Mouse (Mus musculus) embryo, embryonic 10.5 days (tissue): Measurements from ENCODE around the gene Frmd4a.
"Not testable (repeated sequence)": the region's sequence is repeated elsewhere in the genome, so short reads cannot be mapped to it uniquely, and the experiment has no call there.

ENCODE experiments used
- DNase-seq: peaks from one replicate; pipeline ENCODE4 v3.0.0-alpha.2; 2015; ENCODE audit warnings: low spot score

Gene Frmd4a

DNA sequence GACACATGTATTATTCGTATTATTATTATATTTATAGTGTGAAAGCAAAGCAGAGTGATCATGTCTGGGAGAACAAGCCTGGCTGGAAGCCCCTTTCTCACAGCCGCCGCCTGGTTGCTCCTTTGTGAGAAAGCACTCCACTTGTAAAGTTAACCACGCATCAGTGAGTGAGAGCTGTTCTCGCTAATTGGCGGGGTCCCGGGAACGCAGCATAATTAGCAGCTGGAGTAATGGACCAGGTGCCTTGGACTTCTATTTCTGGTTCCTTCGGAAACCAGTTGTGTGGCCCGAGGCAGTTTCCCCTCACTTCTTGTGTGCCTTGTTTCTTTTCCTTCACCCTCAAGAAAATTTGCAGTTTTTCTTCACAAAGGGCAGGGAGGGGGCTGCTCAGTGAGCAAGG lies 538.7 kb downstream of the Frmd4a start:
- DNase-seq, result peak; percentile 52

DNA sequence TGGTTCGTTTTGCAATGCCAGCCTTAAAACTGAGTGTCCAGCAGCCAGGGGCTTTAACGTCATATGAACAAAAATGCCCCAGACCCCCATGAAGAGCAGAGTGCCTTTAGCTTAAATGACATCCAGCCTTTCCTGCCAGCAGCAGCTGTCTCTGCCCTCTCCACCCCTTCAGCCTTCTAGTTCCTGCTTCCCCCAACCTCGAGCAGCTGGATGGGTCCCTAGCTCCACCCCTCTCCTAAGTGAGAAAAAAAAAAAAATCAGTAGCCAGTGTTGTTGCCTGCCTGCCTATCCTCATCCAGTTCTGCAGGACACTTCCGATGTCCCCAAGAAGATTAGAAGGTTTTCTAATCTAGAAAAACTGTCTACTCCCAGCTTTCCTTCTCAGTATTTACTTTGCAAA lies 539.5 kb downstream of the Frmd4a start:
- peak; percentile 47 for DNase-seq

DNA sequence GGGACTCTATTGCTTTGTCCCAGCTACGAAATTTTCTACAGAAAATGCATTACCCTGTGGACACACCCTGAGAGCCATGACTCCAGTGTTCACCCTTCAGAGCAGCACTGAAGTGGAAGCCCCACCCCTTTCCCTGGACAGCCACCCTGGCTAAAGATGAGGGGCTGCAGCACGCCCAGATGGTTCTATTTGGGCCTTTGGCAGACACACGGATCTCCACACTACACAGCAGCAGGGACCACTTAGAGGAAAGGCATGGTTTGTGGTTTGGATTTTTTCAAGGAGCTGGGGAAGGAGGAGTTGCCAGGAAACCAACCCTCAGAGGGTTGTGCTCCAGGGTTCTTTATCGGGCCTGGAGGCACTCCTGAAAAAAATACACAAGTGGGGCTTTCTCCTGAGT lies 539.9 kb downstream of the Frmd4a start:
- no peak for DNase-seq

DNA sequence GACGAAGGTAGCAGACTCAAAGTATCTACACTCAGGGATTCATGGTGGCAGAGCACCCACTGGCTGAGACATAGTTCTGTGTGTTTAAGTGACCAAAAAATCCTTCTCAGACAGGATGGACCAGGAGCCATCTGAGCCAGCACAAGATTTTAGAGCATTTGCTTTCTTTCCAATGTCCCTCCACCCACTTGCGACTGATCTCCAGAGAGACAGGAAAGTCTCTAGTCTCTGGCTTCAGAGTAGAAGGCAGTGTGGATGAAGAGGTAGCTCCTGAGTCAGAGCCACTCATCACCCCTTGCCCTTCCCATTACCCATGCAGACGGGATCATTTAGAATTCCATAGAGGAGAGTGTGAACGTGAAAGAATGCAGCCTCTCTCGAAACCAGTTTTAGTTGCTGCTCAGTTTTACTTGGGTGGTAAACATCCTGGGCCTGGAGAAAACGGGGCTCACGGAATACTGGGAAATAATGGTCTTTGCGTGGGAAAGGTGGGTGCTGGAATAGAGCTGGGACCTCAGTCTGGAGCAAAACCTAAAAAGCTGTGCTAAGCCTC lies 541.2 kb downstream of the Frmd4a start:
- peak; percentile 52 for DNase-seq

DNA sequence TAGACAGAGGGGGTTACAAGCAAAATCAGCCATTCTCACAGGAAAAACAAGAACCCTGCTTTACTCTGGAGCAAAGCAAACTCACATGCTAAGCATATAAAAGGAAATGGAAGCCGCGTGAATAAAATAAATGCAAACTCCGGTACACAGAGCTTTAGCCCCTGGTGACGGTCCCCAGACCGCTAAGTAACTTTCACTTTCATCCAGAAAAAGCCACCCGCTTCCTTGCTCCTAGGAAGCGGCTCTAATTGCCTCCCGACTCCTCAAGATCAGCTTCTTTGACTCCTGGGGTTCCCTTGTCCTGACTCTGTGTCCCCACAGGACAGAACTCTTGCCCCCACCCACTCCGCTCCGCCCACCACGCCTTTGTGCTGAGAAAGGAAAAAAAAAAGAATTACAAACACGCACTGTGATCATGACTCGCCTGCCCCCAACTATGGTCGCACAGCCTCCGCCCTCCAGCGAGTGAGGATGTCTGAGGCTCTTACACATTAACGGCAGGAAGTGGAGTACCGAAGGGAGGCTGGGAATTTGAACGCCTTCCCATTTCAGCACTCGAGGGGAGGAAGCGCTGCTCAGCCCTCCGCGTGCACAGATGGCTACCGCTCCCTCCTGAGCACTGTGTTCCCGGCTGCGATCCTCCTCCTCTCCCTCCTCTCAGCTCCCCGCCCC lies 541.8 kb downstream of the Frmd4a start:
- DNase-seq, result peak; percentile 89

DNA sequence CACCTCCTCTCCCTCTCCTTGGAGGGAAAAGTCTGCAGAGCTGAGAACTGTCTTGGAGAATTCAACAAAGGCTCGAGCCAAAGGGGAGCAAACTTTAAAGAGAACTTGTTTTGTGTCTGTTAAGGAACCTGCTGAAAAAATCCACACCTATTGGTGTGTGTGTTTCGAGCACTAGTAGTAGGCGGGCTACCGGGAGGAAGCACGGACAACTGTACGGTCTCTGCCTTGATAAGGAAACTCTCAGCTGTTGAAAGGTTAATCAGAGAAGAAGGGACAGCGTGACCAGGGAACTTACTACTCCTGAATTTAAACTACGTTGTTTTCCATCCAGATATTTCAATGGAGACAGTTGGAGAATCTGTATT lies 542.3 kb downstream of the Frmd4a start:
- DNase-seq, result no peak

DNA sequence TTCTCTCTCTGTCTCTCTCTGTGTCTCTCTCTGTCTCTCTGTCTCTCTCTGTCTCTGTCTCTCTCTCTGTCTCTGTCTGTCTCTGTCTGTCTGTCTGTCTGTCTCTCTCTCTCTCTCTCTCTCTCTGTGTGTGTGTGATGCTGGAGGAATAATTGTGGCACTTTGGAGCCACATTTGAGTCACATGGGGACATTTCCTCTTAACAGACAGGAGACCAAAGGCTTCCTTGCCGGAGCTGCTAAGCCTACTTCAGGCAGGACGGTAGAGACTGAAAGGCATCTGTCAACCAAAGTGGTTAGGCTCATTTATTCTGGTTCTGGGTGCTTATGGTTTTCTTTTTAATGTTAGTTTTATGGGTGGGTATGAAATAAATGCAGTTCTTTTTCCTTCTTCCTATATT lies 543.0 kb downstream of the Frmd4a start:
- DNase-seq, result not testable (repeated sequence)

DNA sequence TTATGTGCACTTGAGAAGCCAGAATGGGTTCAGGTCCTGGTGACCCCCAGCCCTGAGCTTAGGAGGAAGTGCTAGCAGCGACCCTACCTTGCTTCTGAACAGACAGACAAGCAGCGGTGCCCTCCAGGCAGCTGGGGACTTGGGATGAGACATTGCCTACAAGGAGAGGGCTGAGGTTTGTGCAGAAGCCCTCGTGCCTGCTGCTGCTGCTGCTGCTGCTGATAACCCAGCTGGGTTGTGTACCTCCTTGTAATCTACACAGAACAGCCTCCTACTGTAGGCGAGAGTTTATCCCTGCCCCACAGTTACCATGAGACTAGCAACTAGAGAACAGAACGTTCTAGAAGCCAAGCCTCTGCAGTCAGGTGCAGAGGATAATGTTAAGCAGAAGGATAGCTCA lies 543.7 kb downstream of the Frmd4a start:
- DNase-seq, result no peak

DNA sequence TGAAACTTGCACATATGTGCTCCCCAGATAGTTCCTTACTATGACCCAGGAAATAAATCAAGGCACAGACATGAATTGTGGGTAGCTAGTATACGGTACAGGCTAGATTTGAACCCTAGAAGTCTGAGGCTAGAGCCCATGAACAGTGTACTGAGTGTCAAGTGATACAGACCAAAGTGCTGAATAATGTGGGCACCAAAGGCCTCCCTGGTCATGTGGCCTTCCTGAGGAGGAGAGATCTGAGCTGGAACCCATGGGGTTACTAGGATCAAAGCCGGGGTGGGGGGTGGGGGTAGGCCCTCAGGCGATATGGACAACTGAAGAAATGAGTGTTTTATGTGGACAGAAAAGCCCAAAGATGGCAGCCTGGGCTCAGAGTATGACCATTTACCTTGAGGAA lies 544.9 kb downstream of the Frmd4a start:
- DNase-seq, result no peak

DNA sequence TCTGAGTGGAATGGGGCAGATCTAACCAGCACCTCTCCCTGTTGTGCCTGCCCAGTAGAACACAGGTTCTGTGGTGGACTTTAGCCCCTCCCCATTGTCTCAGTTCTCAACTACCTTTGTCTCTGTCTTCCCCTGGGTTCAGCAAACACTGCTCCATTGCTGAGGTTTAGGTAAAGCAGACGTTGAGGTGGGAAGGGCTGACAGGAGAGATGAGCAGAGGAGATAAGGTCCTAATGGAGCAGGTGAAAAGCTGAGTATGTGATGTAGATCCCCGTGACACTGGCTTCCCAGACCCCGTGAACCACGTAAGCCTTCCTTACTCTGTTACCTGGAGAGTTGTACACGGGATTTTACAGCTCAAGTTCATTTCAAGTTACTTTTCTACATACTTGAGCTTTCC lies 545.3 kb downstream of the Frmd4a start:
- no peak for DNase-seq

DNA sequence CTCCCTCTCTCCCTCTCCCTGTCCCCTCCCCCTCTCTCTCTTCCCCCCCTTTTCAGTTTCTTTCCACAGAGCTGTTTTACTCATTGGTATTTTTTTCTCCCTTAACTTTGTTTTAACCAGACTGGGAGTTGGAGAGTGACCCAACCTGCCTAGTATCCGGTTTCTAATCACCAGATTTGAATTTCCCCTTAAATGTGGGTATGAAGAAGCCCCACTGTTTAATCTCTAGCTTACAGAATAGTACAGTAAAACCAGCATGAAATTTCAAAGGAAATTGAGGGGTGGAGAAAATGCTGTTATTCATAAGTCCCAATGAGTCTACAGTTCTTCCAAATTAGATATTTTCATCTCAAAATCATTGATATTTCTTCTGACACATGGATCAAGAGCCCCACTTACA lies 545.8 kb downstream of the Frmd4a start:
- DNase-seq, result no peak

DNA sequence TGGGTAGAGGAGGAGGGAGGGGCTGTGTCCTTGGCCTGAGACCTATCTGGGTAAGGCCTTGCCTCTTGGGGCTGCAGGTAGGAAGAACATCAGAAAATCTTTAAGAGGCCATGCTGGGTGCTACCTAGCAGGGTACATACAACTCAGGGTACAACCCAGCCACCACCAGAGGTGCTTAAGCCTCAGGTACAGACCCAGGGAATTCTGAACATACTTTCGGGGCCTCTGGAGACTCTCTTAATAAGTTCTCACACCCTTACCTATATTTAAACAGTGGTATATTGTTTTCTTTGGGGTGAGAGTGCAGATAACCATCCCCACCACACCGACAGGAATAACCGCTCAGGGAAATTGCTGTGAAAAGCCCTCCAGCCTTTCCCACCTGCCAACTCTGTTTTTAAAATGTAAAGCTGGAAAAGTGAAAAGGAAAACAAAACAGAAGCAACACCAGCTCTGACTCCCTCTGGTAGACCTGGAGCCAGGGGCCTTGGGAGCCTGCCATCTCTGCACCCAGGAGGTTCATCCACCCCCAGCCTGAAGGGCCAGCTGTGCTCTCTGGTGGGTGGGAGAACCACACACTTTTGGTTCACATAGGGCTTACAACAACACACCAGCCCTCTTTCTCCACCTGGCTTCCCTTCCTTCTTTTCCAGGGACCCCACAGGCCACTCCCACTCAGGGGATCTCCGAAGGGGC lies 548.9 kb downstream of the Frmd4a start:
- DNase-seq, result no peak

DNA sequence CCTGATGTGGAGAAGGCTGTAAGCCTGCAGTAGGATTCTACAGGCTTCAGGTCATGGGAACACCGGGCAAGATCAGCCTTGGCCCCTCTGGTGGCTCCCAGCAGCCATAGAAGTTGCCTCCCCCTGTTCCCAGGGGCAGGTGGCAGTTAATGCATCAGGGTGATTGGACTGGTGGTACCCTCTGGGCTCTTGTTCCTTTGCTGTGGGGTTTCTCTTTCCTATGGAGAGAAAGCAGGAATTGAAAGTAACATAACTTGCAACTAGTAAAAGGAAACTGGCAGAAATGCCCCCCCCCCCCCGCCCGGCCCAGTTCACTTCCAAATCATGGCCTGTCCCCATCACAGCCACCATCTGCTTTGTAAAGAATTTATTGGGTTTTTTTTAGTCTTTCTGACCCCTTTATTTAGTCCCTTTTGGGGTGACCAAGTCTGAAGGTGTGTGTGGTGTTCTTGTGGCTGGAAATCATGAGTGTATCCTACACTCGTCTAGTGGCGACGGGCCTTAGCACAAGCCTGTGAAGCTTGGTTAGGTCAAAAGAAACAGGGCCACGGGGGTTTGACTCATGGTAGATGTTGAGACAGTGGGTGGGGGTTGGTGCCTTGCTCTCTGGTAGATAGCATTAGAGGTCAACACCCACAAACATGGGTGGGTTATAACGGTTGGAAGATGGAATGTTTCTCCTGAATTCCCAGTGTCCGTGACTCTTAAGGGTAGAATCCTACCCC lies 549.6 kb downstream of the Frmd4a start:
- no peak for DNase-seq

DNA sequence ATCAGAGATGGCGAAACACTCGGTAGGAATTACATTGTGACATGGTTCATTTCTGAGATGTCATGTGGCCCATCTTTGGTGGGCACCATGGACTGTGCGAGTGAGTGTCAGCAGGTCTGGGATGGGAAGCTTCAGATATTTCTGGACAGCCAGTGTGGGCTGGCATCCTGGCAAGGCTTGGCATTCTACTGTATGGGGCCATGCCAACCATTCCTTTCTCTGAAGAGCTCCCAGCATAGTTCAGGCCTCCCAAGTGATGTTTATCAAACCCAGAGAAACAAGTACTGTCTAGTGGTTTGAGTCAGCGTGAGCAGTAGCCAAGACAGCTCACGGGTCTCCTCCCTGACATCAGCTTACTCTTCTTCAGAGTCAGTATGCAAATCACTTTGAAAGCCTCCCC lies 551.5 kb downstream of the Frmd4a start:
- no peak for DNase-seq

DNA sequence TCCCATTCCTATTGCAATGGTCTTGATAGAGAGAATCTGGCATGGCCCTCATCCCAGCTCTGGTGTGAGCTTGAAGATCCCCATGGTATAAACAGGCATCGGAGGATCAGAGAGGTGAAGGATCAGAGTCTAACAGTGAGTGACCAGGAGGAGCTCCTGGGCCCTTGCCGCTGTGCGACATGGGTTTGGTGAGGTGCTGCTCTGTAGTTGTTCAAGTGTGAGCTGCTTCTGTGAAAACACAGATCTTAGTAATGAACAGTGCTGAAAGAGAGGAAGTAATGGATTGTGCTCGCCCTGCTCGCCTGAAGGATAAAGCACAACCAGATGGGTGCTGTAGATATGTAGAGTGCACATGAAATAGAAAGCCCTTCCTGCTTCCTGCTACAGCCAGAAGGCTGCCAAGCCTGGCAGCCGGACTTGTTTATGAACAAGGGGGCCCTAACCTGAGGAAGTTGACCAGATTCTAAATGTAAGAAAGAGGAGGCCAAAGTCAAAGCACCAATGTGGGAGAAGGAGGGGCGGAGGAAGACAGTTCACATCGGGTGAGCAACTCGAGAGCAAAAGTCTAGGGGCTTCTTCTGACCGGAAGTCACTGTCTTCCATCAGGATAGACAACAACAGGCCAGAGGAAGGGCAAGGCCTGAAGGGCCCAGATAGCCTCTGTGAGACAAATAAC lies 552.8 kb downstream of the Frmd4a start:
- no peak for DNase-seq

DNA sequence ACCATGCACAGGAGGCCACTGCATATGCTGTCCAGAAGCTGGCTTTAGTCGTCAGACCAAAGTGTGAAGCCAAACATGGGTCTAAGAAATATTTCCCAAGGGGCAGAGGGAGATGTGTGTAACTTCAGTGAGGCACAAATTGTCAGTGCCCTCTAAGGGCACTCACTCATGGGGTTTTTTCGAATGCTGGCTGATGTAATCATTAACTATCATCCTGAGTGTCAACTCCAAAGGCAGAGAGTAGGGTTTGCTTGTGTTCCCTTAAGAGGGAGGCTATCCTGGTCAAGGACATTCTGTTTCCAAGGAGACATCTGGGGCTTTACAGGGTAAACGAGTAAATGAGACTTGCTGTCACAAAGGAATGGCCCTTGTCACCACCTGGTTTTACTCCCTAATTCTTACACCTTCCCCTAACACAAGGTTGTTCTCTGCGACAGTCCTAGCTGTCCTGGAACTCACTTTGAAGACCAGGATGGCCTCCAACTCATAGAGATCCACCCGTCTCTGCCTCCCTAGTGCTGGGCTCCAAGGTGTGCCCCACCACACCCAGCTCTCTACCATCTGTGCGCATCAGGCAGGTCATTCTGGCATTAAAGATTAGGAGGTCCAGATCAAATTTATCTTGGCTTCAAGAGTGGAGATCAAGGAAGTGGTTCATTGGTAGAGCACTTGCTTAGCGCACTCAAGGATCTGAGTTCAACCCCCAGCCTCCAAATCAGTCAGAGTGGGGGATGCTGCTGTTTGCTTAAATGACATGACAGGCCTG lies 555.2 kb downstream of the Frmd4a start:
- DNase-seq, result no peak

DNA sequence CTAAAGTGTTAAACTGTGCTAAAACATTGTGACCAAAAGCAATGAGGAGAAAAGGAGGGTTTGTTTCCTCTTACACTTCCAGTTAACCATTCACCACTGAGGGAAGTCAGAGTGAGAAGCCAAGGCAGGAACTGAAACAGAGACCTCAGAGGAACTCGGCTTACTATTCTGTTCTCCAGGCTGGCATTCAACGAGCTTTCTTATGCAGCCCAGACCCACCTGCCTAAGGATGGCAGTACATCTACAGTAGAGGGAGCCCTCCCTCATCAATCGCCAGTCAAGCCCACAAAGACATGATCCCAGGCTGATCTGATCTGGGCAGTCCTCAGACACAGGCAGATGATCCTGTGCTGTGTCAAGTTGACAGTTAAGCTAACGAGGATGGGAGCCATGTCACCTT lies 555.9 kb downstream of the Frmd4a start:
- DNase-seq, result no peak

DNA sequence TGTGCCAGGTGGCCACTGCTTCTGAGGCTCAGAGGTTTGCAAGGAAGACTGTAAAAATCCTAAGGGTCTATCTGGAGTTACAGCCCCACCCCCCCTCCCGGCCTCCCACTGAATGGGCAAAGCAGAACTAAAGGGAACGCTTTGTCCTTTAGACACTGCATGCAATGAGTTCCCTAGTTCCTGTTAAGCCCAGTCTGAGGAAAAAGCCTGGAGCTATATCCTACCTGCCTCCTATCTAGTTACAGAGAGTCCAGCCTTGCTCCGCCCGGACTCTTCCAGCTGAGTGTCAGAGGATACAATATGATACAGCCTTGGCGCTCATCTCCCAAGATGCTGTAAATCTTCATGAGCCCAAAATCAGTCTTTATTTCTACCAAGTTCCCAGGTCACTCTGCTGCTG lies 556.7 kb downstream of the Frmd4a start:
- no peak for DNase-seq

DNA sequence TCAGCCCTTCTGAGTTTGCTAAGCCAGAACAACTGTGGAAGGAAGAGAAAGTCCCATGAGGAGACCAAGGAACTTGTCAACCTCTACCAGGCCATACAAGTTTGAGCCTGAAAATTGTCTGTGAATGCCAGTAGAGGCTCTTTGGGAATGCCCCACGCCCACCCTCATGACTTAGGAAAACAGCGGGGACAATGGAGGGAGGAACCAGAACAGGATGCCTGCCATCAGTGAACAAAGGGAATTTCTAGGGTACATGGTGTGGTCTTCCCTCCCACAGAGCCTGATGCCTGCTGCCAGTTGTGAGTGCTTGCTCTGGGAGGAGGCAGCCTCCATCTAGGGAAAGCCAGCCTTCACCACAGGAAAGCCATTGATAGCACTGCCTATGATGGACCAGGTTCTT lies 557.6 kb downstream of the Frmd4a start:
- no peak for DNase-seq

DNA sequence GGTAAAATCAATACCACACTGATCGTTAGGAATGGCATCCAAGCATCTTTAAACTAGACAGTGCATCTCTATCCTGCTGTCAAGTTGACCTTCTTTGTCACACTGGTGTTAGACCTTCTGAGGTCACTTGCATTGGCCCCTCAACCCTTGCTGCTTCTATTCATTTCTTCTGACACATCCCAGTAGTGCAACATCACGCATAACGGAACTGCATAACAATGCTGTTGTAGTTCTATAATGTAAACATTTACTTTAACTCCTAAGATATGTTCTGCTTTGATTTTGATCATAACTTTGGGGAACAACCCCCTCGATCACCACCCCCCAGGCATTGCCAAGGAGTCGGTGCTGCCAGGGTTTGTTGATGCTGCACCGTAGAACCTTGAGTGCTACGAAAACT lies 558.5 kb downstream of the Frmd4a start:
- no peak for DNase-seq

DNA sequence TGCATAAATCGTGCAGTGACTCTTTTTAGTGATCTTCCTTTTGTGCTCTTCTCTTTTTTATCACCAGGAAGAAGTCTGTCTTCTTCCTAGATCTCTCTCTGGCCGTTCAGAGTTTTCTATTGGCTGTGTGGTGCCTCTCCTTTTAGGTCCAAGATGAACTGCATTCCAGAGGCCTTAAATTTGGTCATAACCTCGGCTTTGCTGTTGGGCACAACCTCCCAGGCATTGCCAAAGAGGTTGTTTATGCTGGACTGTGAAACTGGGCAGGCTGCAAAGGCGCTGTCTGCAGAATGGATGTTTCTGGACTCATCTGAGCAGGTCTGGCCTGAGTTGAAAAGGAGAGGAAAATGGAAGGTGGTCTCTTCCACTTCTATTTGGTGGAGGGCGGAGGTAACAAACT lies 560.8 kb downstream of the Frmd4a start:
- no peak for DNase-seq
